Mouse (Mus musculus): ENCODE data around the gene Ppp3r1. TPM values are rescaled to one million over a fixed set of nuclear protein-coding genes. Genes with fewer than 3 reads are reported as not detected.

The Ppp3r1 gene
- 67.8 and 73.9 TPM in 2 replicates for polyA plus RNA-seq (2015; fragmentation: Nextera tagmentation; extraction: Ambion mirVana)

DNA sequence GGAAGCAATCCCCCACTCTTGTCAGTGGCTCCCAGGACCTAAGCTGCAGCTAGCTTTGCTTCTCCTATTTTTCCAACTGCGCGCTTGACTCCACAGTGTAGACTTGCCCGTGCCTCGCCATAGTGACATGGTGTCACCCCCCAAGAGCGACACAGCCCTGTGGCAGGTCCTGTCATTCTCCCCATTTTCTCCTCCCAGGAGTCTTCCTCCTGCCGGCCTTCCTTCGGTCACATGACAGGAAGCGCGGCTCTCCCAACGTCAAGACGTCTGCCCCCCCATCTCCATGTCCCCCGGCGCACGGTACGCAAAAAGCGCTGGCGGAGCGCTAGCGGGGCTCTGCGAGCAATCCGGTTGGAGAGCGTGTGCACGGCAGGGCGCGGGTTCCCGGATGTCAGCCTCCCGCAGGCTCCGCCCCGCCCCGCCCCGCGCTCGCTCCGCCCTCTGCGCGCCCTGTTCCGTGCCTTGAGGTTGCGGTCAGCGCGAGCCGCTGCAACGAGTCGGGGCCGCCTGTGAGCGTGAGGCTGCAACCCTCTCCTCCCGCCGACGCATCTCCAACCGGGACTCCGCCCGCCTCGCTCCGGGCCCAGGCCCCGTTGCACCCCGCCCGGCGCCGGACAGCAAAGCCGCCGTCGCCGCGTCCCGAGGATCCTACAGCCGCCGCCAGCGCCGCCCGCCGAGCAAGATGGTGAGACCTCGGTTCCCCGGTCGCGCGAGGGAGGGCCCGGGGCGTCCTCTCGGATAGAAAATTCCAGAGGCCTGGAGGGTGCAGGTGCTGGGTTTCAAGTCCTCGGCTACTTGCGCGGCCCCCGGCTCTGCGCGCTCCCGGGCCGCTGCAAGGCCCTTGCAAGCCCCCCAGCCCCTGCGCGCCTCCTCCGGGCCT, at the start of gene Ppp3r1:
Gene Ppp3r1 (plus strand): TSS at position 406 of the 880 bp plus-strand sequence.
- Histone ChIP-seq H3K4me2 (peak within 1 kb of the TSS; percentile 88), H3K4me1 (peaks cover 40% of the 10 kb centered on the region), H3K9me3 (no peaks in the 10 kb centered on the region), H3K9ac (peak within 1 kb of the TSS; percentile 99), H3K4me3 (peak within 1 kb of the TSS; percentile 94), H3K27ac (replicated peaks) (peak within 1 kb of the TSS; percentile 97), H3K36me3 (no peaks in the 10 kb centered on the region), H3K27me3 (replicated peaks) (no peaks in the 10 kb centered on the region)
- WGBS: under 1% methylated on average over 81 of the region's 89 CpGs
- ATAC-seq (ENCODE audit: extremely low read depth, insufficient number of reproducible peaks, low FRiP score, low TSS enrichment): peak; percentile 97

DNA sequence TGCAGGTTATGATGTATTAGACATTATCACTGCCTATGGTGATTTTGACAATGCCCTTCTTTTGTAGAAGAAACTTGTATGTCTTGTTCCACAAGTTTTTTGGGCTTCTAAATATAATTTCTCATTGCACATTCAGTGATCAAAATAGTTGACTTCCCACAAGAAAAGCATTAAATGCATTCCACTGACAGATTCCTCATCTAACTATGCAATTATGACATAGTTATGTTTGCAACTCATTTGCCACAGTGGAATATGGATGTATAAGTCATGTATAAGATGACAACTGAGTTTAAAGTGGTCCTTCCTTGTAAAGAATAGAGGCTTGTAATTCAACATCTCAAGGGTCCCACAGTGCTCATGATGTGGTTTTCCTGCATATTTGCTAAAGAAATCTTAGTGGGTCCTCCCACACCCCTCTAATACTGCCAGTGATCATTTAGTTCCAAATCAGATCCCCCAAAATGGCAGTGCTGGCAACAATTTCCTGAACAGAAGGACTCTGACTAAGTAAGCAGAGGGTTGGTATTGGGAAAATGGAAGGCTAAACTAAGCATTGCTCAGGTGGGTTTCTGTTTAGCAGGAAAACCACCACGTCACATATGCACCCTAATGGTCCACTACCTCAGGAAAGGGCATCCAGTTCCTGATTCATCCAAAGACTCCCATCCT, 46.5 kb upstream of the Ppp3r1 start:
- Histone ChIP-seq H3K4me2 (no peak overlapping the region), H3K9me3 (no peaks in the 10 kb centered on the region), H3K9ac (no peak overlapping the region), H3K4me1 (no peaks in the 10 kb centered on the region), H3K27me3 (replicated peaks) (no peaks in the 10 kb centered on the region), H3K27ac (replicated peaks) (no peak overlapping the region), H3K36me3 (no peaks in the 10 kb centered on the region), H3K4me3 (no peak overlapping the region)
- no peak for ATAC-seq (ENCODE audit: extremely low read depth, insufficient number of reproducible peaks, low FRiP score, low TSS enrichment)
- WGBS: 64% methylated on average over 1 of the region's 1 CpGs

DNA sequence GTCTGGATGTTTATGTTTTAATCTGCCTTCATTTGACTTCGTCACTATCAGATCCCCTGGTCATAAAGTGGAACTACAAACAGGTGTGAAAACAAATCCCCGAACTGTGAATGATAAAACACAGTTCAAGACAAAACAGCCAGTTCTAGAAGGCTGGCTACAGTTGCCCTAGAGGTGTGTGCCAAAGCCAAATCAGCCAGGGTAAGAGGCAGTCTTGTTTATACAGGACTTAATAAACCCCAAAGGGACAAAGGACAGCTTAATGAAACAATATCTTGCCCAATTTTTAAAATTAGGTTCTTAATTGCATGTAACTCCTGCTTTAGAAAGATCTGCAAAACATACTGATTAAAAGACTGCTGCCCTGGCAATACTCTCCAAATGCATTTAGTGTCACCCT, 32.6 kb upstream of the Ppp3r1 start:
- Histone ChIP-seq H3K27ac (replicated peaks) (no peak overlapping the region), H3K9ac (no peak overlapping the region), H3K9me3 (no peaks in the 10 kb centered on the region), H3K27me3 (replicated peaks) (no peaks in the 10 kb centered on the region), H3K4me1 (no peaks in the 10 kb centered on the region), H3K4me3 (no peak overlapping the region), H3K4me2 (no peak overlapping the region), H3K36me3 (no peaks in the 10 kb centered on the region)
- WGBS: 43% methylated on average over 2 of the region's 2 CpGs
- no peak for ATAC-seq (ENCODE audit: extremely low read depth, insufficient number of reproducible peaks, low FRiP score, low TSS enrichment)

DNA sequence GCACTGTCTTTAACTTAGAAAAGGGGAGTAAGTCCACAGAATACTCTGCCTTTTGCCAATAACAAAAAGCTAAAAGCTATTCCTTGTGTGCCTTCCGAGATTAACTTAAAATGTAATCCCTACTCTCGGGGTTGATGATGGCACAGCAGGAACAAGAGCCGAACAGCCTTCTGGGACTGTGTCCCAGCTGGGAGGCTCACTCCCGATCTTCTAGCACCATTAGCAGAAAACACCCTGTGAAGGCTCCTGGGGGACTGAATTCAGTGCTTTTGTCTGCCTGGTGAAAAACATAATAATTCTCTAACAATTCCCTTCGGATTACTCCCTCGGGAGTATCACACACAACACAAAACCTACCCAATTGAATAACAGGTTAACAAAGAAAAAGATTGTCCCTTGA, 23.4 kb upstream of the Ppp3r1 start:
- no peak overlapping the region for H3K4me2 ChIP-seq
- H3K36me3 ChIP-seq: no peaks in the 10 kb centered on the region
- H3K27me3 ChIP-seq (replicated peaks): no peaks in the 10 kb centered on the region
- WGBS: 35% methylated on average over 6 of the region's 6 CpGs
- no peak for ATAC-seq (ENCODE audit: extremely low read depth, insufficient number of reproducible peaks, low FRiP score, low TSS enrichment)
- no peaks in the 10 kb centered on the region for H3K9me3 ChIP-seq
- no peaks in the 10 kb centered on the region for H3K4me1 ChIP-seq
- H3K27ac ChIP-seq (replicated peaks): no peak overlapping the region
- no peak overlapping the region for H3K4me3 ChIP-seq
- H3K9ac ChIP-seq: no peak overlapping the region

DNA sequence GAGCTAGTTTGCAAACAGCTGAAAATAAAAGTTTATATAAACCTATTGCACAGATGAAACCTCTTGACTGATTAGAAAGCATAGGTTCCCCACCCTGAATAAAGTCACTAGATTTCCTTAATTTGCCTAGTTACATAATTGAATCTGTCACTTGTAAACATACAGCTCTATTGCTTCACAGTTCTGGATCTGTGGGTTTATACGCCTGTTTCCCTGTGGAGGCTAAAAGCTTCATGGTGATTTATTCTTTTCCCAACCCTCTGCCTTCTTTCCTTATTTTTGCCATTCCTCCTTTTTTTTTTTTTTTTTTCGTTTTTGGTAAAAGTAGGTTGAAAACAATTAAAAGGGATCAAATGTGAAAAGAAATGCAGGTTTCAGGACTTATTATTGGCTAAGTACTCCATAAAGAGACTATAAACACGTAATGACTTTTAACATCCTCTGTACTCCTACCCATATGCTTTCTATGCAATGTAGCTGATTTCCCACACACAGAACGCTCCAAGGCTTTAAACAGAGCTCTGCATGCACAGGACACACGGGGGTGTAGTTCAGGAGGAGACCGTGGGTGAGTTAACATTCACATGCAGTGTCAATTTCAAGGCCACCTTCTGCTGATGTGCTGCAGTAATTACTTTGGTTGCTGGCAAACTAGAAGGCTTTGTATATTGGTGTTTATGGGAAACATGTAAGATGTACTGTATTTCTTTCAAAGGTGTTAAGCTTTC, 20.6 kb upstream of the Ppp3r1 start:
- H3K4me3 ChIP-seq: no peak overlapping the region
- WGBS: 57% methylated on average over 6 of the region's 6 CpGs

DNA sequence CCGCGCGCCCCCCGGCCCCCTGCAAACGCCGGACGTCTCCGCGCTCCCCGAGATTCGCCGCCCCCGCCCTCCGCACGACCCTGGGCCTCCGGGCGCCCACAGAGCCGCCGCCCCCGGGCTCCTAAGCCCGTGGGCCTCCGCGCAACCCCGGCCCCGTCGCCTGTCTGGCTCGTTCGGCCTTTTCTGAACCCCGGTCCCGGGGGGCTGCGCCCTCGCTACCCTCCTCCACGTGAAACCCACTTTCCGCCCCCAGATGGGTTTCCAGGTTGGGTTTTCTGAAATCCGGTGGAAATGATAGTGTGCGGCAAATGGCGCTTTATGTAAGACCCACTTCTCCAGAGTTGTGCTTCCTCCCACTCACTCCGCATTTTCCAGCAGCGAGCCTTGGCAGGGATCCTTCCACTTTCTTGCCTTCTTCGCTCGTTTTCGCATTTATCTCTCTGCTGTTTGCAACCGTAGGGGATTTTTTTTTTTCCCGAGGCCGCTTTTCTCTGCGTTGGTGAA, 727 bp downstream of the Ppp3r1 start:
- no peak; the same call in 1 of the 2 replicates for ATAC-seq (ENCODE audit: extremely low read depth, insufficient number of reproducible peaks, low FRiP score, low TSS enrichment)
- no peaks in the 10 kb centered on the region for H3K27me3 ChIP-seq (replicated peaks)
- H3K36me3 ChIP-seq: no peaks in the 10 kb centered on the region
- H3K4me3 ChIP-seq: peak overlapping the region; percentile 94
- peaks cover 43% of the 10 kb centered on the region for H3K4me1 ChIP-seq
- H3K4me2 ChIP-seq: peak overlapping the region; percentile 88
- H3K27ac ChIP-seq (replicated peaks): peak overlapping the region; percentile 97
- WGBS: under 1% methylated on average over 40 of the region's 46 CpGs
- H3K9ac ChIP-seq: peak overlapping the region; percentile 99
- no peaks in the 10 kb centered on the region for H3K9me3 ChIP-seq

More for the DNA sequence above, 20.6 kb upstream of the Ppp3r1 start:
- Histone ChIP-seq H3K27ac (replicated peaks) (no peak overlapping the region), H3K9me3 (no peaks in the 10 kb centered on the region), H3K4me1 (no peaks in the 10 kb centered on the region), H3K9ac (no peak overlapping the region), H3K27me3 (replicated peaks) (no peaks in the 10 kb centered on the region), H3K4me2 (no peak overlapping the region), H3K36me3 (no peaks in the 10 kb centered on the region)
- no peak for ATAC-seq (ENCODE audit: extremely low read depth, insufficient number of reproducible peaks, low FRiP score, low TSS enrichment)

DNA sequence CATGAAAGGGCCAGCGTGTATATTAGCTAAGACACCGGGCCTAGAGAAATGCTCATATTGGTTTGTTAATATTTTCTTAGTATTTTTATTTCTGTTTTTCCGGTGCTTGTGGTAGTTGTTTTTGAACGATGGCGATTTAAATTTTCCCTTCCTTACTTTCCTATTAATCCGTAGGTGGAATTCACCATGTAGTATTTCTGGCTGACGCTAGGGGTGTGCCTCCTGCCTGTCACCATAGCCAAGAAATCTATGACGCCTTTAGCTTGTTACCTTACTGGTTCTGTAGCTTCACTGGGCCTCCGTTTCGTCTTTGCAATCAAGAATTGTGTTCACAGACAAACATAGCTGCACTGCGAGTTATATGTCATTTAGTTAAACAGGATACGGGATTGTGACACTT, 1.2 kb downstream of the Ppp3r1 start:
- no peak for ATAC-seq (ENCODE audit: extremely low read depth, insufficient number of reproducible peaks, low FRiP score, low TSS enrichment)
- Histone ChIP-seq H3K9me3 (no peaks in the 10 kb centered on the region), H3K4me1 (peaks cover 48% of the 10 kb centered on the region), H3K4me3 (peak overlapping the region; percentile 94), H3K27ac (replicated peaks) (peak overlapping the region; percentile 97), H3K4me2 (peak overlapping the region; percentile 88), H3K36me3 (no peaks in the 10 kb centered on the region), H3K9ac (peak overlapping the region; percentile 99), H3K27me3 (replicated peaks) (no peaks in the 10 kb centered on the region)
- WGBS: 1% methylated on average over 12 of the region's 12 CpGs

DNA sequence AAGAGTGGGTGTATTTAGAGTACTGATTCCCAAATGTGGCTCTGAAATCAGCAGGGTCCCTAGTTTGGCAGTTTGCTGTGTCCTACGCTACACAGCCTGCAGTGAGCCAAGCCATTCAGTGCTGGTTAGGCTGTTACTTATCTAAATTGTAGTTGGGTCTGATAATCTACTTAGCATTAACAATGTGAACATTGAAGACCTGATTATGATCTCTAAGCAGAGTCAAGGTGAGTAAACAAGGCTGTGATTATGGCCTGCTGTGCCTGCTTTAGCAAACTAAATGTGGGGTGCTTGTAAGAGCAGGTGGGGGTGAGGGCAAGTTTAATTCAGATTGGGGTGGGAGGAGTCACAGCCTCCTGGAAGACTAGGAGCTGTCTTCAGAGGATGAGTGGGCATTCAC, 4.9 kb downstream of the Ppp3r1 start:
- H3K27me3 ChIP-seq (replicated peaks): no peaks in the 10 kb centered on the region
- ATAC-seq (ENCODE audit: extremely low read depth, insufficient number of reproducible peaks, low FRiP score, low TSS enrichment): no peak
- WGBS: 70% methylated on average over 1 of the region's 1 CpGs
- no peak overlapping the region for H3K9ac ChIP-seq
- no peak overlapping the region for H3K4me2 ChIP-seq
- no peak overlapping the region for H3K27ac ChIP-seq (replicated peaks)
- H3K36me3 ChIP-seq: no peaks in the 10 kb centered on the region
- H3K4me3 ChIP-seq: no peak overlapping the region
- H3K4me1 ChIP-seq: peaks cover 61% of the 10 kb centered on the region
- H3K9me3 ChIP-seq: no peaks in the 10 kb centered on the region

DNA sequence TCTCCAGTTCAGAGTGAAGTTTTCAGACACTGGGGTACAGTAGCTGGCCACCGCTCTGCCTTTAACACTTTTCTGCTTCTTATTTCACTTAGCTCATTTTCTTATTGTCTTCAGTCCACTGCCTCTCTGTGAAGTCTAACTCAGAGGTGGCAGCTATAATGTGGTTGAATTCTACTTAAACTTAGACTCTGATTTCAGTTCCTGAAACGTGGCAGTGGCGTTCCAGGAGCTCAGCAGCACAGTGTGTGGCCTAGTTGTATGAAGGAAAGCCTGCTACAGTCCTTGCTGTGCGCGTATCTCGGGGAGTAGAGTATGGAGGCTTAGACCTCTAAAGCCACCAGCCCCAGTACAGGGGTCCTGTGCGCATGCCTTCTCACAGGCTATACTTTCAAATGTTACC, 7.6 kb downstream of the Ppp3r1 start:
- no peak overlapping the region for H3K4me3 ChIP-seq
- no peaks in the 10 kb centered on the region for H3K27me3 ChIP-seq (replicated peaks)
- H3K9me3 ChIP-seq: no peaks in the 10 kb centered on the region
- H3K4me2 ChIP-seq: no peak overlapping the region
- ATAC-seq (ENCODE audit: extremely low read depth, insufficient number of reproducible peaks, low FRiP score, low TSS enrichment): no peak
- no peaks in the 10 kb centered on the region for H3K36me3 ChIP-seq
- H3K27ac ChIP-seq (replicated peaks): no peak overlapping the region
- 88% methylated on average over 7 of the region's 7 CpGs for WGBS
- no peak overlapping the region for H3K9ac ChIP-seq
- H3K4me1 ChIP-seq: peaks cover 71% of the 10 kb centered on the region

DNA sequence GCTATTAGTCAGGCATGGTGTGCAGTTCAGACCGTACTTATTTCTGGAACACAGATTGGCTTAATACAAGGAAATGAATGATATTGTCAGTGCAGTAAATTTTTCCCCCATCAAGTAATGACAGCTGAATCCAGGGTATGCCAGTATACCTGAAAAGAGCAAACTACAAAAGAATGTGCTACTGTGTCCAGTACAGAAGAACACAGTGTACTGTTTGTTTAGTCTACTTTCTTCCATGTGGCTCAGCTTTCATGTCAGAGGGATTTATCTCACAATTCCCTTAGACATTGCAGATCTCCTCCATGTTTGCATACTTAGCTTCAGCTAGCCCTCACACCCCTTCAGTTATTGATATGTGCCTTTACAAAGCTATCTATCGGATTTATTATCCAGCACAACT, 10.2 kb downstream of the Ppp3r1 start:
- Histone ChIP-seq H3K9me3 (no peaks in the 10 kb centered on the region; the same call in 1 of the 2 replicates), H3K27me3 (replicated peaks) (no peaks in the 10 kb centered on the region), H3K27ac (replicated peaks) (no peak overlapping the region), H3K4me1 (peaks cover 60% of the 10 kb centered on the region), H3K36me3 (peaks cover 13% of the 10 kb centered on the region), H3K9ac (no peak overlapping the region), H3K4me3 (no peak overlapping the region), H3K4me2 (no peak overlapping the region)
- no peak for ATAC-seq (ENCODE audit: extremely low read depth, insufficient number of reproducible peaks, low FRiP score, low TSS enrichment)
- WGBS: 81% methylated on average over 2 of the region's 2 CpGs

All from heart, embryonic 13.5 days (tissue).